9 mouse cellular contexts compared by ENCODE assay signal in the genomic region with DNA sequence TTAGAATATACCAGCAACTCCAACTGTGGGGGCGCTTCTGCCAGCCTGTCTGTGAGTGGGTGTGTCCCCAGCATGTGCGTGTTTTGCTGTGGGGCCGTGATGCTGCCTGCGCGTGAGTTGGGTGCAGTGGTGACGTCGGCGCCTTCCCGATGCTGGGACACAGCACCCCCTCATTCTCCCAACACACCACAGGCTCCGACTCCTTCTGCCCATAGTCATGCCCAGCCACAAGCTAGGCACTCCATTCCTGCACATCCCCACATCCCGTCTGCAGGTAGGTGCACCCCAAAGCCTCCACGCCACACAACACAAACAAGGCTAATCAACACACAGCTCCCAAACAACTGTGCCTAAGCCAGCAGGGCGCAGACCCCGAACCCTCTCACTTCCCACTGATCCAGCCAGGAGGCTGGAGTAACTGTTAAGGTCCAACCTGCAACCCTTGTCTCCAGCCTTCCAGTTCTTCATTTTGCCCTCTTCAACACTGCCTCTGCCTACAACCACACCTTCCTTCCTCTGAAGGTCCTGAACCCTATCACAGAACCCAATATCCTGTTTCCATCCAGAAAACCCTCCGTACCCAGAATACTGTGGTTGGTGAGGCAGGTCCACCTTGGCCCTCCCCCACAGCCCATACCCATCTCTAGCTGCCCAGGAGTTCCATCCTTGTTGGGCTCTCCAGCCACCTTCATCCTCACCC. TPM values are rescaled to one million over a fixed set of nuclear protein-coding genes. Genes with fewer than 3 reads are reported as not detected.
DNase-seq lines count a peak whose midpoint lies in the region; ATAC-seq and TF ChIP-seq lines count a peak whose summit lies in the region.
"Had no signal": no experiment of that assay in that cellular context is flagged by ENCODE, and none has a peak within 500 bp of the region (broad histone marks: within the 10 kb centered on the region; RNA-seq: fewer than 3 reads in every experiment).

No protein-coding gene starts in this region.

- no peak for ATAC-seq in heart, embryonic 13.5 days (ENCODE audit: extremely low read depth, insufficient number of reproducible peaks, low FRiP score, low TSS enrichment)
- no peak for ATAC-seq in G1E (ENCODE audit: extremely low read depth, insufficient number of reproducible peaks, low FRiP score, poor library complexity, severe bottlenecking)
- ATAC-seq in embryonic facial prominence, embryonic 13.5 days (ENCODE audit: insufficient number of reproducible peaks, insufficient read depth, low FRiP score, low TSS enrichment, low read depth): no peak
- no peak for ATAC-seq in hindbrain, embryonic 15.5 days (ENCODE audit: low FRiP score, low read depth)
- no peak for ATAC-seq in limb, embryonic 13.5 days (ENCODE audit: low FRiP score, low read depth)
- ATAC-seq: Patski had no signal

- peak overlapping the region; percentile 81 for H3K4me2 ChIP-seq in heart, embryonic 13.5 days
- H3K4me2 ChIP-seq in embryonic facial prominence, embryonic 13.5 days: peak overlapping the region; percentile 79
- H3K4me2 ChIP-seq in hindbrain, embryonic 15.5 days: peak overlapping the region; percentile 82
- H3K4me2 ChIP-seq in limb, embryonic 13.5 days (replicated peaks): peak overlapping the region; percentile 73

- no peaks in the 10 kb centered on the region for H3K9me3 ChIP-seq in heart, embryonic 13.5 days
- H3K9me3 ChIP-seq in G1E (replicated peaks): peaks cover 11% of the 10 kb centered on the region
- no peaks in the 10 kb centered on the region for H3K9me3 ChIP-seq in embryonic facial prominence, embryonic 13.5 days
- H3K9me3 ChIP-seq in hindbrain, embryonic 15.5 days: no peaks in the 10 kb centered on the region
- no peaks in the 10 kb centered on the region for H3K9me3 ChIP-seq in limb, embryonic 13.5 days

- no peak for DNase-seq in heart, postnatal 4 days
- DNase-seq in G1E (ENCODE audit: low spot score): peak; percentile 1
- peak; percentile 85 to 92 for DNase-seq in right cerebral cortex, postnatal 10 days (ENCODE audit: low spot score in 2 of 2)
- DNase-seq in embryo, embryonic 10 days (ENCODE audit: low spot score): no peak

- peak overlapping the region; percentile 76 for H3K9ac ChIP-seq in heart, embryonic 13.5 days
- peak overlapping the region; percentile 71 for H3K9ac ChIP-seq in embryonic facial prominence, embryonic 13.5 days
- peak overlapping the region; percentile 60 for H3K9ac ChIP-seq in hindbrain, embryonic 15.5 days
- H3K9ac ChIP-seq in limb, embryonic 13.5 days: peak overlapping the region; percentile 62

- peaks cover 100% of the 10 kb centered on the region for H3K27me3 ChIP-seq in heart, embryonic 13.5 days (replicated peaks)
- H3K27me3 ChIP-seq in G1E (ENCODE audit: insufficient read depth, low read length): peaks cover 48% of the 10 kb centered on the region
- H3K27me3 ChIP-seq in embryonic facial prominence, embryonic 13.5 days: peaks cover 98% of the 10 kb centered on the region
- H3K27me3 ChIP-seq in hindbrain, embryonic 15.5 days: peaks cover 40% of the 10 kb centered on the region
- peaks cover 97% of the 10 kb centered on the region for H3K27me3 ChIP-seq in limb, embryonic 13.5 days

- no peak for TF ChIP-seq CTCF in G1E (IDR thresholded peaks at IDR 0.05; ENCODE audit: low read depth, low read length)

- H3K27ac ChIP-seq in heart, embryonic 13.5 days (replicated peaks): peak overlapping the region; percentile 67
- no peak overlapping the region for H3K27ac ChIP-seq in embryonic facial prominence, embryonic 13.5 days
- peak overlapping the region; percentile 79 for H3K27ac ChIP-seq in hindbrain, embryonic 15.5 days (replicated peaks)
- H3K27ac ChIP-seq in limb, embryonic 13.5 days: no peak overlapping the region

- H3K36me3 ChIP-seq in heart, embryonic 13.5 days: peaks cover 10% of the 10 kb centered on the region
- peaks cover 22% of the 10 kb centered on the region for H3K36me3 ChIP-seq in G1E (replicated peaks)
- peaks cover 16% of the 10 kb centered on the region for H3K36me3 ChIP-seq in embryonic facial prominence, embryonic 13.5 days
- peaks cover 17% of the 10 kb centered on the region; the same call in 1 of the 2 replicates for H3K36me3 ChIP-seq in hindbrain, embryonic 15.5 days
- H3K36me3 ChIP-seq in limb, embryonic 13.5 days: peaks cover 12% of the 10 kb centered on the region

- H3K4me3 ChIP-seq in heart, embryonic 13.5 days: peak overlapping the region; percentile 62
- H3K4me3 ChIP-seq in G1E (ENCODE audit: low read depth, low read length): no peak overlapping the region; the same call in 1 of the 2 replicates
- peak overlapping the region; percentile 54 for H3K4me3 ChIP-seq in embryonic facial prominence, embryonic 13.5 days
- H3K4me3 ChIP-seq in hindbrain, embryonic 15.5 days: peak overlapping the region; percentile 66
- H3K4me3 ChIP-seq in limb, embryonic 13.5 days: peak overlapping the region; percentile 52

- peaks cover 60% of the 10 kb centered on the region for H3K4me1 ChIP-seq in heart, embryonic 13.5 days
- H3K4me1 ChIP-seq in G1E (ENCODE audit: insufficient read depth, low read depth, low read length): peaks cover 83% of the 10 kb centered on the region
- H3K4me1 ChIP-seq in embryonic facial prominence, embryonic 13.5 days: peaks cover 43% of the 10 kb centered on the region
- peaks cover 70% of the 10 kb centered on the region for H3K4me1 ChIP-seq in hindbrain, embryonic 15.5 days (replicated peaks)
- H3K4me1 ChIP-seq in limb, embryonic 13.5 days: peaks cover 23% of the 10 kb centered on the region

- 35% methylated on average over 15 of the region's 15 CpGs for WGBS in heart, embryonic 13.5 days
- WGBS in embryonic facial prominence, embryonic 13.5 days: 28% methylated on average over 15 of the region's 15 CpGs
- WGBS in hindbrain, embryonic 15.5 days: 23% methylated on average over 15 of the region's 15 CpGs
- 34% methylated on average over 15 of the region's 15 CpGs for WGBS in limb, embryonic 13.5 days

RNA-seq across cellular contexts. Expression of gene Psd, which starts 10.0 kb away (rescaled TPM):
- 4.3 and 5.6 TPM in 2 replicates for polyA plus RNA-seq in heart, embryonic 13.5 days (2015; fragmentation: Nextera tagmentation; extraction: Ambion mirVana)
- 1 to 10 TPM; 1.7 to 2.1 TPM for total RNA-seq in heart, postnatal 4 days (2021)
- 1.6 TPM in 1 of 2 replicates, not detected in the other for total RNA-seq in G1E (2014; fragmentation: Nextera tagmentation)
- 0.23 and 1.1 TPM in 2 replicates for total RNA-seq in G1E (2017)
- 0.41 and 0.74 TPM in 2 replicates for polyA plus RNA-seq in G1E (2012)
- 5.0 and 6.0 TPM in 2 replicates for polyA plus RNA-seq in embryonic facial prominence, embryonic 13.5 days (2015; fragmentation: Nextera tagmentation; extraction: Ambion mirVana)
- 119 and 145 TPM in 2 replicates for polyA plus RNA-seq in hindbrain, embryonic 15.5 days (2015; fragmentation: Nextera tagmentation; extraction: Ambion mirVana)
- 4.1 and 4.8 TPM in 2 replicates for polyA plus RNA-seq in limb, embryonic 13.5 days (2015; fragmentation: Nextera tagmentation; extraction: Ambion mirVana)

RNA-seq across cellular contexts. Expression of gene Fbxl15, which starts 11.0 kb away (rescaled TPM):
- 9.5 and 10.2 TPM in 2 replicates for polyA plus RNA-seq in heart, embryonic 13.5 days (2015; fragmentation: Nextera tagmentation; extraction: Ambion mirVana)
- 1 to 10 TPM; 5.5 to 7.2 TPM for total RNA-seq in heart, postnatal 4 days (2021)
- 2.0 and 2.2 TPM in 2 replicates for total RNA-seq in G1E (2014; fragmentation: Nextera tagmentation)
- total RNA-seq in G1E (2017): 2.5 and 3.8 TPM in 2 replicates
- 15.2 and 16.5 TPM in 2 replicates for polyA plus RNA-seq in G1E (2012)
- polyA plus RNA-seq in embryonic facial prominence, embryonic 13.5 days (2015; fragmentation: Nextera tagmentation; extraction: Ambion mirVana): 15.1 and 16.5 TPM in 2 replicates
- 47.1 and 51.8 TPM in 2 replicates for polyA plus RNA-seq in hindbrain, embryonic 15.5 days (2015; fragmentation: Nextera tagmentation; extraction: Ambion mirVana)
- polyA plus RNA-seq in limb, embryonic 13.5 days (2015; fragmentation: Nextera tagmentation; extraction: Ambion mirVana): 14.7 and 15.5 TPM in 2 replicates

RNA-seq across cellular contexts. Expression of gene Nfkb2, which starts 12.9 kb away (rescaled TPM):
- 6.3 and 7.2 TPM in 2 replicates for polyA plus RNA-seq in heart, embryonic 13.5 days (2015; fragmentation: Nextera tagmentation; extraction: Ambion mirVana)
- total RNA-seq in heart, postnatal 4 days (2021): 10 to 100 TPM; 15.1 to 15.2 TPM
- total RNA-seq in G1E (2014; fragmentation: Nextera tagmentation) (11.3 and 12.6 TPM in 2 replicates), G1E (2017) (9.7 and 12.5 TPM in 2 replicates)
- 40.4 and 40.8 TPM in 2 replicates for polyA plus RNA-seq in G1E (2012)
- 9.0 and 9.5 TPM in 2 replicates for polyA plus RNA-seq in embryonic facial prominence, embryonic 13.5 days (2015; fragmentation: Nextera tagmentation; extraction: Ambion mirVana)
- polyA plus RNA-seq in hindbrain, embryonic 15.5 days (2015; fragmentation: Nextera tagmentation; extraction: Ambion mirVana): 2.8 and 3.3 TPM in 2 replicates
- polyA plus RNA-seq in limb, embryonic 13.5 days (2015; fragmentation: Nextera tagmentation; extraction: Ambion mirVana): 9.4 and 11.1 TPM in 2 replicates

RNA-seq across cellular contexts. Expression of gene Cuedc2, which starts 21.5 kb away (rescaled TPM):
- 114 and 131 TPM in 2 replicates for polyA plus RNA-seq in heart, embryonic 13.5 days (2015; fragmentation: Nextera tagmentation; extraction: Ambion mirVana)
- 100 to 1,000 TPM in 1 of 2 experiments, 10 to 100 TPM in 1; 98.8 to 108 TPM for total RNA-seq in heart, postnatal 4 days (2021)
- total RNA-seq in G1E (2014; fragmentation: Nextera tagmentation) (39.2 and 73.6 TPM in 2 replicates), G1E (2017) (142 and 148 TPM in 2 replicates)
- polyA plus RNA-seq in G1E (2012): 124 and 147 TPM in 2 replicates
- polyA plus RNA-seq in embryonic facial prominence, embryonic 13.5 days (2015; fragmentation: Nextera tagmentation; extraction: Ambion mirVana): 177 and 188 TPM in 2 replicates
- 336 and 347 TPM in 2 replicates for polyA plus RNA-seq in hindbrain, embryonic 15.5 days (2015; fragmentation: Nextera tagmentation; extraction: Ambion mirVana)
- 176 and 177 TPM in 2 replicates for polyA plus RNA-seq in limb, embryonic 13.5 days (2015; fragmentation: Nextera tagmentation; extraction: Ambion mirVana)

RNA-seq across cellular contexts. Expression of gene Mfsd13a, which starts 23.9 kb away (rescaled TPM):
- 4.5 and 5.2 TPM in 2 replicates for polyA plus RNA-seq in heart, embryonic 13.5 days (2015; fragmentation: Nextera tagmentation; extraction: Ambion mirVana)
- 1 to 10 TPM; 3.1 to 4.2 TPM for total RNA-seq in heart, postnatal 4 days (2021)
- total RNA-seq in G1E (2014; fragmentation: Nextera tagmentation) (not detected in 2 replicates), G1E (2017) (not detected in 2 replicates)
- 0.08 and 0.20 TPM in 2 replicates for polyA plus RNA-seq in G1E (2012)
- polyA plus RNA-seq in embryonic facial prominence, embryonic 13.5 days (2015; fragmentation: Nextera tagmentation; extraction: Ambion mirVana): 3.3 and 4.3 TPM in 2 replicates
- 12.3 and 12.5 TPM in 2 replicates for polyA plus RNA-seq in hindbrain, embryonic 15.5 days (2015; fragmentation: Nextera tagmentation; extraction: Ambion mirVana)
- 3.5 and 4.8 TPM in 2 replicates for polyA plus RNA-seq in limb, embryonic 13.5 days (2015; fragmentation: Nextera tagmentation; extraction: Ambion mirVana)

Comparison
In these comparisons a context has a peak if more than half of its experiments do, and no peak if none do; other contexts are left out.
1. H3K27ac ChIP-seq: peak in heart, embryonic 13.5 days (single experiment) and hindbrain, embryonic 15.5 days (single experiment); none in embryonic facial prominence, embryonic 13.5 days (single experiment) and limb, embryonic 13.5 days (single experiment).
2. DNase-seq: peak in G1E (single experiment) and right cerebral cortex, postnatal 10 days (2 of 2); none in heart, postnatal 4 days (single experiment) and embryo, embryonic 10 days (single experiment).
3. RNA of gene Psd, which starts 10.0 kb away (polyA plus RNA-seq): 119 to 145 TPM in hindbrain, embryonic 15.5 days; 5.0 to 6.0 TPM in embryonic facial prominence, embryonic 13.5 days, 4.3 to 5.6 TPM in heart, embryonic 13.5 days, 4.1 to 4.8 TPM in limb, embryonic 13.5 days and 0.41 to 0.74 TPM in G1E; every median in the first group is over 10 times any median in the second.
4. Peak in every context shown above with its lines, with median percentiles within 50 percentile points of each other: H3K4me2 ChIP-seq and H3K9ac ChIP-seq.